Mouse (Mus musculus) duodenum, adult 2 months (tissue): ENCODE measurements around the gene Gm14325. TPM values are rescaled to one million over a fixed set of nuclear protein-coding genes. Genes with fewer than 3 reads are reported as not detected.

ENCODE experiments used
- polyA plus RNA-seq: library from polyadenylated mRNA; depleted of rRNA; stranded (reverse); fragments of >200 nt; gene quantifications from 2 replicates; pipeline ENCODE4 v1.2.3, GENCODE M21; 2012; ENCODE audit warnings: low replicate concordance; rRNA removed

Gene Gm14325
- polyA plus RNA-seq: not detected in 2 replicates

GRCm38 (mm10) chr2:177839901-177840663 is at the start of gene Gm14325:
Gm14325 (minus strand) TSS chr2:177840336.

Other genes starting within 250 kb of the Gm14325 start
- not detected in 2 replicates for gene Gm14322, start 81.0 kb downstream of the Gm14325 start, polyA plus RNA-seq
- 0.12 TPM in 1 of 2 replicates, not detected in the other for gene Gm14327, start 56.8 kb upstream of the Gm14325 start, polyA plus RNA-seq
- gene Zfp972, start 85.3 kb upstream of the Gm14325 start, polyA plus RNA-seq: not detected in 2 replicates
- gene Gm14326, start 117.0 kb upstream of the Gm14325 start, polyA plus RNA-seq: 0.14 TPM in 1 of 2 replicates, not detected in the other
- not detected in 2 replicates for gene Zfp971, start 182.9 kb upstream of the Gm14325 start, polyA plus RNA-seq
- not detected in 2 replicates for gene Zfp931, start 238.1 kb upstream of the Gm14325 start, polyA plus RNA-seq